Mouse (Mus musculus) lung, adult 18-20 months (tissue): ENCODE data around the gene Pacsin1.

Experiments
- DNase-seq, 2 experiments: peaks; one replicate each; pipeline ENCODE4 v3.0.0; 2022; ENCODE audit warnings: mixed read lengths in 2 of 2

The Pacsin1 gene

GRCm38 (mm10) chr17:27678924-27679813 lies 23.9 kb downstream of the Pacsin1 start:
- no peak for DNase-seq

- DNase-seq = peak in 1 of 2 experiments; percentile 24
Measured at GRCm38 (mm10) chr17:27684886-27685549, 29.7 kb downstream of the Pacsin1 start.

DNA sequence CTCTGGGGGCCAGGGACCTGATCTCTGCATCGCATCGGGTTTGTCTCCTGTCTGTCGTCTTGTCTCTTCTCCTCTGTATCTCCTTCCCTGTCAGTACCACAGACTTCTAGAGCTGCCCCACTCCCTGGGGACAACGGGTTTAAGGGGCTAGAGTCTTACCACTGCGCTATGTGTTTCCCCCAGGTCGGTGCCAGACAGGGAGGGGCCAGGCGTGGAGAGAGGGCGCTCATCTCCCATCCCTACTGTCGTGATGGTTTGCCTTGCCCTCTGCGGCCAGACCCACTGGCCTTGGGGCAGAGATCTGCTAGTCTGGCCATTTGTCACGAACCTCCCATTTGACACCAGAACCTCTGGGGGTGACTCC lies 30.2 kb downstream of the Pacsin1 start:
- DNase-seq = no peak

DNA sequence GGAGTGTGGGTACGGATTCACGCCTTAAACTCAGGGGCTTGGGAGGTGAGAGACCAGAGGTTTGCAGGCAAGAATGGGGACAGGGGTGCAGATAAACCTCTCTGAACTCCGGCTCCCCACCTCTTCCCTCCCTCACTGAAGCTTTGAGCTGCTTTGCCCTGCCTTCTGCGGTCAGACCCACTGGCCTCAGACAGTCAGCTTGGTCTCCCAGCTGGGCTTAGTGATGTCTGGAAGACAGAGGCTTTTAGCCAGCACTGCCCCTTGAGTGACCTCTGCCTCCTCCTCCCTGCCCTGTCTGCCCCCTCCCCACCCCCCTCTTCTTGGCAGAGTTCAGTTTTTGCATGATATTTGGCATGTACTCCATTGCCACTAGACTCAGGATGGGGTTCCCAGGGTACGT lies 31.1 kb downstream of the Pacsin1 start:
- DNase-seq = no peak

DNA sequence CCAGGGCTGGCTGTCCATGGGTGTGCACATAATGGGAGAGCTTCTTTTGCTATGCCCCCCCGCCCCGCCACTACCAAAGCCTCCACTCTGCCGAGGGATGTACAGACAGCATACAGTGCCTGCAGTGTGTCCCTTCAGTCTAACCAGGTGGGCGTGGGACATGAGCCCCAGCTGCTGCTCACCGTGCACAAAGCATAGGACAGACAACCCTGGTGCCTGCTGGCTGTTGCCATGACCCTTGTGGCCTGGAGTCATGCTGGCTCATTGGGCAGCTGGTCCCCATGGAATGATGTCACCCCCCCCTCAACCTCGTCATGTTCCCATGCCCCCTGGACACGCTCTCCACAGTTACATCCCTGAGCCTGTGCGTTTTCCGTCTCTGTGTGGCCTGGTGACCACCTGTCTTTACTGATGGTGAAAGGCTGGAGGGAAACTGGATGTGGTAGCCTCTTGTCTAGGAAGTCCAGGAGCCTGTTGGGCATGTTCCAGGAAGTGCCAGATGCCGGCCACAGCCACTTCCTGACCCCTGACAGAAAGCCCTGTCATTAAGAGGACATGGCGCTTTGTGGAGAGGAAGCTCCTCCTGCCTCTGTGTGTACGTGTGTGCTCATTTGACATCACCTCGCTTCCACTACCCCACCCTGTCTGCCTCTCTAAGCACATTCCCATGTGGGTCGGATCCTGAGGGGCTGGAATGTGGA lies 35.8 kb downstream of the Pacsin1 start:
- no peak for DNase-seq

DNA sequence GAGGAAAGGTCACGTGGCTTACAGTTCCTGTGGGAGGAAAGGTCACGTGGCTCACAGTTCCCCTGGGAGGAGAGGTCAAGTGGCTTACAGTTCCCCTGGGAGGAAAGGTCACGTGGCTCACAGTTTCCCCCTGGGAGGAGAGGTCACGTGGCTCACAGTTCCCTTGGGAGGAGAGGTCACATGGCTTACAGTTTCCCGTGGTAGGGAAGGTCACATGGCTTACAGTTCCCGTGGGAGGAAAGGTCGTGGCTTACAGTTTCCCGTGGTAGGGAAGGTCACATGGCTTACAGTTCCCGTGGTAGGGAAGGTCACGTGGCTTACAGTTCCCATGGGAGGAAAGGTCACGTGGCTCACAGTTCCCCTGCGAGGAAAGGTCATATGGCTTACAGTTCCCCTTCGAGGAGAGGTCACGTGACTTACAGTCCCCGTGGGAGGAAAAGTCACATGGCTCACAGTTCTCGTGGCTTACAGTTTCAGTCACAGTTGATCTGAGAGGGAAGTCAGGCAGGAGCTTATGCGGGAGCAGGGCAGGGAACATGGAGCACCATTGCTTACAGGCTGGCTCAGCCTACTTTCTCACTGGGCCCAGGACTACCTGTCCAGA lies 44.4 kb downstream of the Pacsin1 start:
- DNase-seq = no peak

DNA sequence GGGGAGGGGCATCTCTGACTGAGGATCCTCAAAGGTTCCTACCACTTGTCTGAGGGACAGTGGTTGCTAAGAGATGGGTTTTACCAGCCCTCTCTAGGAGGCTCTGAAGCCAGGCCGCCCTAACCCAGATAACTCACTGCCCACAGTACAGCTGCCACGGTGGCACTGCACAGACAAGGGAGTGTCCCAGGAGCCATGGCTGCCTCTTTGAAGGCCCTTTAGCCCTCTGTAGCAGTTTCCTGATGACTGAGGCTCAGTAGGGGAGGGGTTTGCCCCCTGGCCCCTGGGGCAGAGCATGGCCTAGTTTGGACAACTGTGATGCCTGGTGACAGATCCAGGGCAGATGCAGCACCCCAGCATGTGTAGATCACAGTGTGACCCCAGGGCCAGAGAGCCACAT lies 45.5 kb downstream of the Pacsin1 start:
- no peak for DNase-seq

DNA sequence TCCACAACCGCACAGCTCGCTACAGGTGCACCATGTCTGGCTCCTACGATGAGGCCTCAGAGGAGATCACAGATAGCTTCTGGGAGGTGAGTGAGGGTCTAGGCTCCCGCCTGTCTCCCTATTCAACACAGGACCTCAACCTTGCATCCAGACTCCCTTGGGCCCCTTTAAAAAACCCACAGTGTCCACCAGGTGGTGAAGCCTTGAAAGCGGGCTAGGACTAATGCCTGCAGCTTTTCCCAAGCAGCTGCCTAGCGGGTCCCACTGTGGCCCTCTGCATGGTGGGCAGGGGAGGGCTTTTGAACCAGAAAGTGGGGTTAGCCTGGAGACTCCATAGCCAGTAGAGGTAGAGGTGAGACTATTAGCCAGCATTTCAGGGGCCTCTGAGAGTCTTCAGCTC lies 46.5 kb downstream of the Pacsin1 start:
- no peak for DNase-seq

DNA sequence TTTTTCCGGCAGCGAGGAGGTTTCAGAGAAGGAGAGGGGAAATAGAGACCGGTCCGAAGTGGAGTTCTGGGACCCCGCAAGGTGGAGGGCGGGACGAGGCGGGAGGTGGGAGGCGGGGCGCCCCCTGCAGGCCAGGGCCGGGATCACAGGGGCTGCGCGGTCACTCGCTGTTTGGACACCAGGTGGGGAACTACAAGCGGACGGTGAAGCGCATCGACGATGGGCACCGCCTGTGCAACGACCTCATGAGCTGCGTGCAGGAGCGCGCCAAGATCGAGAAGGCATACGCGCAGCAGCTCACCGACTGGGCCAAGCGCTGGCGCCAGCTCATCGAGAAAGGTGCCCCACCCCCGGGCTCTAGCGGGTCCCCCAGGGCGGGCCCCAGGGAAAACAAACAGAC lies 47.2 kb downstream of the Pacsin1 start:
- DNase-seq = peak; percentile 48 to 50

DNA sequence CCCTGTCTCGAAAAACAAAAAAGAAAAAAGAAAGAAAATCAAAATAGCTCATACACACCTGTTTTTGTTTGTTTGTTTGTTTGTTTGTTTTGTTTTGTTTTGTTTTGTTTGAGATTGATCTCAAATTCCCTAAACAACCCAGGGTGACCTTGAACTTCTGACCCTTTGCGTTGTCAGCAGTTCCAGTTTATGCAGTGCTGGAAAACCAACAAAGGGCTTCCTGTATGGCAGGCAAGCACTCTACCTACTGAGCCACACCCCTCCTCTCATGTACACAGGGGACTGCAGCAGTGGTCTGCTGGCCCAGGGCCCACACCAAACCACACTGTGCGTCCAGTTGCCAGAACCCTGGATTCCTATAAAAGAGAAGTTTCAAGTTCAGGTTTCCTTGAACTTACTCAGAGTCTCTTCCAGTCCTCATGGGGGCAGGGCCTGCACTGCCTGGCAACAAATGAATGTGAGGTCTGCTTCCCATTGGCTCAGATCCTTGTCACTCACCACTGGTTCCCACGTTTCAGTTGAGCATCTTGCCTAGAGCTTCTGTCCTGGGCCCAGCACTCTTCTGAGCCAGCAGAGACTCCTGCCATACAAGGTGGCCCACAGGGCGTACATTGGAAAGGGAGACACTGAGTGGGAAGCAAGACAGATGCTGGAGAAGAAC lies 48.8 kb downstream of the Pacsin1 start:
- no peak for DNase-seq

DNA sequence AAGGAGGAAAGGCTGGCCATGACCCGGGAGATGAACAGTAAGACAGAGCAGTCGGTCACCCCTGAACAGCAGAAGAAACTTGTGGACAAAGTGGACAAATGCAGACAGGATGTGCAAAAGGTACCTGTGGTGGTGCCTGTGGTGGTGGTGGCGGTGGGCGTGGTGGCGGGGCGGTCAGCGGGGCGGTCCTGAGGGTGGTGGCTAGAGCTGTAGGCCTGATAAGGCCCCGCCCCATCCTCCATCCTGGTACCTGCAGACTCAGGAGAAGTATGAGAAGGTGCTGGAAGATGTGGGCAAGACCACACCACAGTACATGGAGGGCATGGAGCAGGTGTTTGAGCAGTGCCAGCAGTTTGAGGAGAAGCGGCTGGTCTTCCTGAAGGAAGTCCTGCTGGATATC lies 50.4 kb downstream of the Pacsin1 start:
- no peak for DNase-seq

DNA sequence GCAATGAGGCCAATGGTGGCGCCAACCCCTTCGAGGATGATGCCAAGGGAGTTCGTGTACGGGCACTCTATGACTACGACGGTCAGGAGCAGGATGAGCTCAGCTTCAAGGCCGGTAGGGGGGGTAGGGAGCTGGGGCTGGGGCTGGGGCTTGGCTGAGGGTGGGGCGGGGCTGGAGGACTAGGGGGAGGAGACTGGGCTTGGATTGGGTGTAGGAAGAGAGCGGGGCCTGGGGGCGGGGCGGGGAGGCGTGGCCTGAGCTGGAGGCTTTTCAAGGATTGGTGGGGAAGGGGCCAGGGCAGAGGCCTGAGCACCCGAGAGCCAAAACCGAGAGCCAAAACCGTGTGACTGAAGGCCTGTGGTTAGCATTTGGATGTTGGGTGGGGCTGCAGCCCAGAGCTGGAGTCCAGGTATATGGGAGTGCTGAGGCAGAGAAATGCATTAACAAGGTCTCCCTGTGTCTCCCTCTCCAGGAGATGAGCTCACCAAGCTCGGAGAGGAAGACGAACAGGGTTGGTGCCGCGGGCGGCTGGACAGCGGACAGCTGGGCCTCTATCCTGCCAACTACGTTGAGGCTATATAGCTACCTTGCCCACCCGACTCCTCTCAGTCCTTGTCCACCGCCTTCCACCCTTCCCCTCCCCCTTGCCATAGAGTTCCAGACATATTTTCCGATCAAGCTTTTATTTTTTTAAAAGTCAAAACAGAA lies 52.8 kb downstream of the Pacsin1 start:
- peak; percentile 26 to 71 for DNase-seq

DNA sequence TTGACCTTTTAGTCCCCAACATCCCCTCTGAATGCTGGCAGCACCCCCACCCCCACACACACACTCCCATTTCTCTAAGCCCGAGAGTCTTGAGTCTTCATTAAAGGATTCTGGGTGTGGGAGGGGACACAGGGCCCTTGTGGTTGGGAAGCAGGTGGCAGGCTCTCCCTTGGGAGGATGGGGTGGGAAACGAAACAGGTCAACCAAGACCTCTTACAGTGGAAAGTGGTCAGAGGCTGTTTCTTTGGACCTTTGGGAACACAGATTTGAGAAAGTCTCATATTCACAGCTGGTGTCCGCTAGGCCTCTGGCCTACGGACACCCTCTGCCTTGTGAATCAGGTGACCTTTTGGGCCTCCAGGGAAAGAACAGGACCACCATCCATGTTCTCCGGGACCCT lies 54.3 kb downstream of the Pacsin1 start:
- DNase-seq = no peak

- DNase-seq = no peak
Measured at GRCm38 (mm10) chr17:27712832-27713231, 57.5 kb downstream of the Pacsin1 start.

DNA sequence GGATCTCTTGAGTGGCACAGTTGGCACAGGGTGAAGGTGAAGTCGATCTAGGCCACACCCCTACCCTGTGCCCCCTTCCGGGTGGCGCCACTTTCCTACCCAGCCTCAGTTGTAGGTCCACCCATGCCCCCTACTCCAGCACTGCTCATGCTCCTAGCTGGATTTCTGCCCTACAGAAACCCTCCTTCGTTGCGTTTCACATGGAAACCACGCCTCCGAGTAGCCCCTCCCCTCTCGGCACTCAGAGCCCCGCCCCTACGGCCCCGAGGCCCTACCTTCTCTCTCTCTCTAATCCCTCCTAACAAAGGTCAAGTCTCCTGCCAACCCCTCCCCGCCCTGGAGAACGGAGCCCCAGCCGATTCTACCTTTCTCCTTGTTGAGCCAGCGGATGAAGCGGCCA lies 61.5 kb downstream of the Pacsin1 start:
- peak; percentile 53 to 68 for DNase-seq

DNA sequence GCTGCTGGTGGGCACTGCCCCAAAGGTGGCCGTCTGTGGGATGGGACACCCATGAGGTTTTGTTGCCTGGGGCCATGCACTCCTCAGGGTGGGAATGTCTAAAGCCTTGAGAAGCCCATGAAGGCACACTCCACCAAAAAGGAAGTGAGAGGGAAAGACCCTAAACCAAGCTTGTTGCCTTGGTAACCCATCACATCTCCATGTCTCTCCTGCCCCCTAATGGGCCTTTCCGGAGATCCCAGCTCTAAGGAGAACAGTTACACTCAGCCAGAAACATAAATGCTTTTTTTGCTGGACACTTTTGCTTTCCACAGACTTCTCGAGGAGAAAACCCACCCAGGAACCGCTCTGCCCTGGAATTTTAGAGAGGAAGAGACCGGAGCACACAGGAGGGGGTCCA lies 62.9 kb downstream of the Pacsin1 start:
- no peak for DNase-seq

- no peak for DNase-seq
Measured at GRCm38 (mm10) chr17:27719663-27720062, 64.4 kb downstream of the Pacsin1 start.

DNA sequence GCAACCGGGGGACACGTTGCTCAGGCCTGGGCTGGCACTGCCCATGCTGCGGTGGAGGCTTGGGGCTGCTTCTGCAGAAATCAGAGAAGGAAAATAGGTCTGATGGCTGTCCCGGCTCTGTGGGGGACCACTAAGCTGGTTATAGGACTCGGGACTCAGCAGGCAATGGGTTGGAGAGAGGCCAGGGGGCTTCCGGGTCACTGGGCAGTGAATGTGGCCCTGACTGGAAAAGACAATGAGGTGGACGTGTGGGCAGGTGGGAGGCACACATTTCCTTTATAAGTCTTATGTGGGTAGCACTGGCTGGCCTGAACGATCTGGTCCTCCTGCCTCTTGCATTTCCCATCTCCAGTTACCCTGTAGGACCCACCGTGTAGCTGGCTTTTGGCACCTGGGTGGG lies 65.0 kb downstream of the Pacsin1 start:
- DNase-seq = no peak

DNA sequence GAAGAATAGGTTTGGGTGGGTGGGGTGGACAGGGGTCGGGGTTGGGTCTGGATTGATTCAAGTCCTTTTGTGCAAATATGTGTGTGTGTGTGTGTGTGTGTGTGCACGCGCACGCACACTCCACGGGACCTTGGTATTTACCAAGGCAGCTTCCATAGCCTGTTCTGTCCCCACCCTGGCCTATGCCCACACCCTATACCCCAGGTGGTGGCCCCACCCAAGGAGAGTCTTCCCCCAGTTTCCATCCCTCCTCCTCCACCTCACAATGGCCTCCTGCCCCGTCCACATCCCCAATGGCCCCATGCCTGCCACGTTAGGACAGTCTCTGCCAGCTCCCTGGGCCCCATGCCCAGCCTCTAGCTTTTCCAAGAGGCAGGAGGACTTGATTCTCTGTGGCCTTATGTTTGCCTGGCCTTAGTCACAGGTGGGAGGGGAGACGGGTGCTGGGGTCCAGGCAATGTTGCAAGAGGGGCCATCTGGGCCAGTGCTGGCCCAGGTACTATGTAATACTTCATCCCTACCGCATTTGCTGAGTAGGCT lies 65.9 kb downstream of the Pacsin1 start:
- no peak for DNase-seq

- DNase-seq = no peak
Measured at GRCm38 (mm10) chr17:27724327-27724726, 69.0 kb downstream of the Pacsin1 start.

GRCm38 (mm10) chr17:27725011-27725410 lies 69.7 kb downstream of the Pacsin1 start:
- no peak for DNase-seq

DNA sequence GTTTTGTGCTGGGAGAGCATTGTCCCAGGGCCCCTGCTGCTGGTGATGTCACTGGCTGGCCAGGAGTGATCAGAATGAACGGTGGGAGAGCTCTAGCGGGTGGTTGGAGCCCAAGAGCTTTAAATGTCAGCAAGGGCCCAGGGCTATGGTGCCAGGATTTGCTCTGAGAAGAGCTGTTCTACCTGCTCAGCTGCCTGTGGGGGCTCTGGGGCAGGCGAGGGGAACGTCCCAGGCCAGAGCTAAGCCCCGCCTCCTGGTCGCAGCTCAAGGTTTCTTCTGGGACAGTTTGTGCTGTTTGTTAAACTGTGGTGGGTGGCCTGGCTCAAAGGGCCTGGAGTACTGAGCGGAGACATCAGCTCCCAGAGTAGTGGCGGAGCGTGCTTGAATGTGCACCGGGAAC lies 70.1 kb downstream of the Pacsin1 start:
- no peak for DNase-seq
